Mouse (Mus musculus): Measurements from ENCODE around the gene Prdm16.

Prdm16 gene

GRCm38 (mm10) chr4:154521881-154522676 lies 114.6 kb downstream of the Prdm16 start:
- in situ Hi-C loops (cut with MboI, MseI): loop anchor here in 1 of 2 experiments (10.0 kb wide), 1 partner anchor 1757 kb away; no protein-coding TSS in a partner anchor

DNA sequence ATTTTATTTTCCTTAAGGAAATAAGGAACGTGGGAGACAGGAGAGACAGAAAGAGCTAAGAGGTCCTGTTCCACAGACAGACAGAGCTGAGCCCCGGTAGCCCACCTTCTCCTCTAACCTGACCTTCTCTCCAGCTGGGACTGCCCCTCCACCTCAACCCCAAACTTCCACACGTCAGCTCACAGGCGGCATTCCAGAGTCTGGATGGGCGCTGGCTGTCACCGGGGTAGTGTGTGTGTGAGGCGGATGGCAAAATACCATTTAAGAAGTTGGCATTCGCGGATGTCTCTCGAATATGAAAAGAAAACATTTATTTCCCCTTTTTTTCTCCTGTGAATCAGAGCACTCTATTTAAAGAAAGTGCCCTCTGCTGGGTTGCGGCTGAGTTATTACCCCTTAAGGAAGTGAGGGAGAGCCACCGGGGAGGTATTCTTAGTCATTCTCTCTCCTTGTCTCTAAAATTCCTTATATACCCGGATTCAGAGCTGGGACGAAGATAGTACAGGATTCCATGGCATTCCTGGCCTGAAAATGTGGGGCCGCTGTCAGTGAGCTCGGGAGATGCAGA lies 117.1 kb downstream of the Prdm16 start:
- in situ Hi-C loops (cut with MboI, MseI): loop anchor here in 1 of 2 experiments (10.0 kb wide), 1 partner anchor 1755 kb away; no protein-coding TSS in a partner anchor

DNA sequence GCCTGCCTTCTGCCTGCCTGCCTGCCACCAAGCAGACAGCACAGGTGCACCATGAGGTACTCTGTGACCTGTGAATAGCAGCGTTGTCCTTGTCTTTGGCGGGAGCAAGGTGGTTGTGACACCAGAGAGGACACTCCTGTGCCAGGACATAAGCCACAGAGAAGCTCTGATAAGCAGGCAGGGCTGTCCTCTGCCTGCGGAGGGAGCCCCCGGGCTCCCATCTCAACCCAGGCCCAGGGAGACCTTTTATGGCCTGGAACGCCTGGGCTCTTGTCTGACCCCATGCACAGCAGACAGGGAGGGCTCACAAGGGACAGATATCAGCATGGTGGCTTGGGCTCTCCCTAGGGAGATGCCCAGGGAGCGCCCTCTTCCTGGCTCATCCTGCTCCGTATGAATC lies 118.7 kb downstream of the Prdm16 start:
- in situ Hi-C loops (cut with MboI, MseI): no loop called here

GRCm38 (mm10) chr4:154516470-154516869 lies 120.2 kb downstream of the Prdm16 start:
- in situ Hi-C loops (cut with MboI, MseI): no loop called here

GRCm38 (mm10) chr4:154513664-154514063 lies 123.0 kb downstream of the Prdm16 start:
- in situ Hi-C loops (cut with MboI, MseI): no loop called here

DNA sequence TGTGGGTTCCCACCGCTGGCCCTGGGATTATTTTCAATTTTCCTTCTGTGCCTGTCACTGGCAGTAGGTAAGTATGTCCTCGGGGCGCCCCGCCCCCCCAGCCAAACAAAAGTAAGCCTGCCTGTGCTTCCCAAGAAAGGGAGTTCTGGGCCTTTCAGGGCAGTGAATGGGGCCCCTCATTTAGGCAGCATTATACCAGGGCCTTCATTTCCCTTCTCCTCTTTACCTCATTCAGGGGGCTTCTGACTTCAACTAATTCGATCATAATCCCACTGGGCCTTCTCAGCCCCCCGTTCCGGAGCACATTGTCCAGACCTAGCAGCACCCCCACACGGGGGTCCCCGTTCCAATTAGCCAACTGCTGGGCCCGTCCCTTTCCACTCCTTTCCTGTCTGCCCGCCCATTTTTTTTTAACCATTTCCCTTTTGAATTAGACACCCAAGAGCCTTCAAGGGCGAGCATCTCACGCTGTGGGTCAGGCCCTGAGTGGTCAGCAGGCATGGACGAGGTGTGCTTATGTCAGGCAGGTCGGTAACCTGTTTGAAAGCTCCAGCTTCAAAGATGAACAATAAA lies 124.1 kb downstream of the Prdm16 start:
- in situ Hi-C loops (cut with MboI, MseI): no loop called here

DNA sequence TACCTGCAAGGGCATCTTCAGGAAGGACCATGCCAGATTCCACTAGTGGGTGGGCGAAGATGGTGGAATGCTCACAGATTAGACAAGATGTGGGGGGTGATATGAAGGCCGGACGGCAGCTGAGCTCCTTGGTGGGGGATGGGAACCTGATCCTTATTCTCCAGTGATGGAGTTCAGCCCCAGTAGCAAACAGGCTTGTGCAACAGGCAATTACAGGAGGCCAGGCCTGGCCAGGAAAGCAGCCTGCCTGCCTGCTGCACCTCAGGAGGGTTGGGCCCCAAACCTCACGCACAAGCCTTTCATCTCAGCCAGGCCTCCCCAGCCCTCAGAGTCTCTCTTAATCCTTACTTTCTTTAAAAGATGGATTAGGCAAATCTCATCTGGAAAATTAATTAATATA lies 124.9 kb downstream of the Prdm16 start:
- in situ Hi-C loops (cut with MboI, MseI): no loop called here

- in situ Hi-C loops (cut with MboI, MseI): no loop called here
These were observed 129.8 kb downstream of the Prdm16 start for GRCm38 (mm10) chr4:154506774-154507435.

DNA sequence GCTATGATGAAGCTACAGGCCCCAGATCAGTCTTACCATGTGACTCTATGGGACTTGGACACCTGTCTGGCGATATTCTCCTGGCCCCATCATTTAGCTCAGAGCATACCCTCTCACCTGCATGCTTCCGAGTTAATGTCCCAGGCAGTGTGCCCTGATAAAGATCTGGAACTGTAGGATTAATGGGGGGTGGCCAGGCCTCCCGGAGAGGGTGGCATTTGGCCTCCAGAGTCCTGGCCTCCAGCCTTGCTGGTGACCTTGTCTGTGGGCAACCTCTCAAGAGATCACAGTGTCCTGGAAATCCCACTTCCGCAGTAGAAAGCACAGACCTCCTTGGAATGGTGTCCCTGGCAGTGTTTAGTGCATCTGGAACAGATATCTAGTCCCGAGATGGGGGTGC lies 131.4 kb downstream of the Prdm16 start:
- in situ Hi-C loops (cut with MboI, MseI): no loop called here

GRCm38 (mm10) chr4:154503260-154503829 lies 133.3 kb downstream of the Prdm16 start:
- in situ Hi-C loops (cut with MboI, MseI): no loop called here

- in situ Hi-C loops (cut with MboI, MseI): no loop called here
These were observed 134.2 kb downstream of the Prdm16 start for GRCm38 (mm10) chr4:154502403-154503000.

DNA sequence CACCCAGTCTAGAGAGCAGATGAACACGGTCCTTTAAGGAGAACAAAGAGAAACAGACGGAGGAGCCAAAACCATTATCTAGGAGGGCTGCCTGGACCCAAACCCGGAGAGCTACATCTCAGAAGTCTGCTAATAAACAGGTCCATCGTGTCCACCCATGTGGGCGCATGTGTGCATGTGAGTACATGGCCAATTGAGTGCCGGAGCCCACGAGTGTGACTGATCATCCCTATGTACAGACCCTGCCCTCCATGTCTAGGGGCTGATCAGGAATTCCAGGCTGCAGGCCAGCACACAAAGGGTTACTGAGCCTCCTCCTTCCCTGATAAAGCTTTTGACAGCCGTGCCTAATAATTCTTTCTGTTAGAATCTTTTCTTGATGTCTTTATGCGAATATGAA lies 136.0 kb downstream of the Prdm16 start:
- in situ Hi-C loops (cut with MboI, MseI): no loop called here

- in situ Hi-C loops (cut with MboI, MseI): no loop called here
These were observed 136.8 kb downstream of the Prdm16 start for GRCm38 (mm10) chr4:154499701-154500523.

DNA sequence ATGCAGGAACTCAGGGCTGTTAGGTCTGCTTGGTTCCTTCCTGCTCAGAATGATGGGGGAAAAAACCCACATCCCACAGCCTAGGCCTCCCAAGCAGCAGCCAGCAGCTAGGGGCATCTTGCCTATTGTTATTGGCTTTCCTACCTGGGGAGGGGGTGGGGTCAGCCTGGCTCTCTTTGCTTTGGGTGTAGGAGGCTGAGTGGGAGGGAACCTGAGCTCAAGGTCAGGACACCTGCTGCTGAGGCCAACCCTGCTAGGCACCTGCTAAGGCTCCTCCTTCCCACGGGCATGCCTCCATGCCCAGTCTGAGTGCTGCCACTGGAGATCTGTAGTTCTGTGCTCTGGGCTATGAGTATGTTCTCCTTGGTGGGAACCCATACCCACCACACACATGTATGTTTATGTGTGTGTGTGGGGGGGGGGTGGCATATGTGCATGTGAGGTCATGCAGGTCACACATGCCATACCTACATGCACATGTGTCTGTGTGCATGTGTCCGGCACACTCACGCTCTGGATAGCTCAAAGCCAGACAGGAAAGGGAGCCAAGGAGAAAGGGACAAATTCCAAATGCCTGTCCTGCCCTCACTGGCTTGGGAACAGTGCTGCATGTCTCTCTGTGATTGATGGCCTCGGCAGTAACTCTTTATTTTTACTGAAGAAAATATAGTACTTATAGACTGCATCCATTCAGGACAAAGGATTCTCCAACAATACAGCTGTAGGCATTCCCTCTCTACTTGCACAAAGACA lies 139.1 kb downstream of the Prdm16 start:
- in situ Hi-C loops (cut with MboI, MseI): no loop called here

DNA sequence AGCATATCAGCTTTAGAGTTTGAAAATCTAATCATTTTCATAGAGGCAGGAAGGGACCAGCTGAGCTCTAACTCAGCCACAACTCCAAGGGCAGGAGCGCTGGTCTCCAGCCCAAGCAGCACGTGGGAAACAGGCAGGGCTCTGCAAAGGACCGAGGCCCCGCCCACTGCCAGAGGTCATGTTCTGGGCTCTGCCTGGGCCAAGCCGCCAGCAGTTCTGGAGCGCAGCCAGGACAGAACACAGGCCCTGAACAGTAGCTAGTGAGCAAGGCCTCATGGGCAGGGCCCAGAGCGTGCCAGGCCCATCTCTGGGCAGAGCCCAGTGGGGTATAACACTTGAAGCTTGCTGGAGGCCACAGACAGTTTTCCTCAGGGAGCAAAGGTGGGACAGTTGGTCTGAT lies 139.7 kb downstream of the Prdm16 start:
- in situ Hi-C loops (cut with MboI, MseI): no loop called here

DNA sequence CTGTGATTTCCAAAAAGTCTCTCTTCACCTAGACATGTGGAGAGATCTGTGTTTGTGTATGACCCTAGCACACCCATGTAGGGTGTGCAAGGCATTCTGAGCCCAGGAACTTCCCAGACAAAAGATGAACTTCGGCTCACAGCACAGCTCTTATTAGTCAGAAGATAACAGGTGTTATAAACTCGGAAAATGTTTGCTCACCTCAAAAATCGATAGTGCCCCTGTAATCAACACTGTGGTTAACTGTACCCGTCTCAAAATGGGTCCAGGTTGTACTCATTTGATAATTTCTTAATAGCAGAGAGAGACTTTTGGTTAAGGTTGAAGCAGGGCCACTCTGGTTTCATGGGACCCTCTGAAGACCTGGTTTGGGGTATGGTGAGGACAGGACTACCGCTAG lies 140.2 kb downstream of the Prdm16 start:
- in situ Hi-C loops (cut with MboI, MseI): no loop called here

- in situ Hi-C loops (cut with MboI, MseI): no loop called here
These were observed 142.7 kb downstream of the Prdm16 start for GRCm38 (mm10) chr4:154493996-154494395.

DNA sequence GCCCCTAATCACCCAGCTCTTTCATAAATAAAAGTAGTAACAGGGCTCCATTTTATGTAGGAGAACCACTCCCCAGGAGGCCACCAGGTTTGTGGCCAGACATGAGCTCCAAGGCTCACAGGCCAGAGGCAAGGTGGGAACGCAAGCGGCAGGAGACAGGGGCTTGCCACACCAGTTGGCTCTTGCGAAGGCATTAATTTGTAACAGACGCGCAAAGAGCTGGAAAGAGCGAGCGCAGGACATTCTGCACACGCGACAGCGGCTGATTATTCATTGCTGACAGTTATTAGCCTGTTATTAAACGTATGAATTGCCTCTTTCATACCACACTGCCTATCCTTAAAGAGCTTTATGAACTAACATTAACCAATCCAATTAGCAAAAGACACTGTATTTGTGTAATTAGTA lies 144.0 kb downstream of the Prdm16 start:
- in situ Hi-C loops (cut with MboI, MseI): no loop called here

- in situ Hi-C loops (cut with MboI, MseI): no loop called here
These were observed 144.4 kb downstream of the Prdm16 start for GRCm38 (mm10) chr4:154492268-154492667.

GRCm38 (mm10) chr4:154488031-154488430 lies 148.6 kb downstream of the Prdm16 start:
- in situ Hi-C loops (cut with MboI, MseI): no loop called here
